Mouse (Mus musculus) heart, adult 11 months (tissue): ENCODE data around the gene Angel2.

Experiments used
- DNase-seq: peaks from one replicate; pipeline ENCODE4 v3.0.0; 2022

The Angel2 gene

GRCm38 (mm10) chr1:190930181-190930580, 5.3 kb downstream of the Angel2 start:
- peak; percentile 83 for DNase-seq

GRCm38 (mm10) chr1:190939803-190940202, 14.9 kb downstream of the Angel2 start:
- no peak for DNase-seq

- peak; percentile 93 for DNase-seq
Observed at GRCm38 (mm10) chr1:190944109-190944760, 19.3 kb downstream of the Angel2 start.

GRCm38 (mm10) chr1:190947986-190948385, 23.1 kb downstream of the Angel2 start:
- DNase-seq: no peak

- no peak for DNase-seq
Observed at GRCm38 (mm10) chr1:190948439-190948838, 23.5 kb downstream of the Angel2 start.

GRCm38 (mm10) chr1:190948846-190949245, 23.9 kb downstream of the Angel2 start:
- DNase-seq: no peak

- no peak for DNase-seq
Observed at GRCm38 (mm10) chr1:190951014-190951413, 26.1 kb downstream of the Angel2 start.

GRCm38 (mm10) chr1:190953009-190953408, 28.1 kb downstream of the Angel2 start:
- DNase-seq: no peak

DNA sequence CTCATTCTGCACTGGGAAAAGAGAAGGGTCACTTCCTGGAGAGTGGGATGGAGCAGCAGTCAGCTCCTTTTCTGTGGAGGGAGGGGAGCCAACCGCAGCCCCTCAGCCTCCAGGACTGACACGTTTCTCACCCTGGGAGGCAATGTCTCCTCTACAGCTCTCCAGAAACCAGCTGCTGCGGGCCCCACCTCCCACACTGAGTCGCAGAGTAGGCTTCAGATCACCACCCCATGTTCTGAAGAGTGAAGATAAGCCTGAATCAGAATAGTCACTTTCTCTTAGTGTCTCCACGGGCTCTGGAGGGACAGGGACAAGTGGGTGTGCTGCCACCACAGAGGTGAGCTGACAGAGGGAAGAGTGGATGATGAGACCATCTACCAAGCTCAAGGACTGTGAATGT, 33.9 kb downstream of the Angel2 start:
- DNase-seq: no peak

GRCm38 (mm10) chr1:190962760-190963159, 37.8 kb downstream of the Angel2 start:
- DNase-seq: no peak

- no peak for DNase-seq
Observed at GRCm38 (mm10) chr1:190964992-190965780, 40.3 kb downstream of the Angel2 start.

DNA sequence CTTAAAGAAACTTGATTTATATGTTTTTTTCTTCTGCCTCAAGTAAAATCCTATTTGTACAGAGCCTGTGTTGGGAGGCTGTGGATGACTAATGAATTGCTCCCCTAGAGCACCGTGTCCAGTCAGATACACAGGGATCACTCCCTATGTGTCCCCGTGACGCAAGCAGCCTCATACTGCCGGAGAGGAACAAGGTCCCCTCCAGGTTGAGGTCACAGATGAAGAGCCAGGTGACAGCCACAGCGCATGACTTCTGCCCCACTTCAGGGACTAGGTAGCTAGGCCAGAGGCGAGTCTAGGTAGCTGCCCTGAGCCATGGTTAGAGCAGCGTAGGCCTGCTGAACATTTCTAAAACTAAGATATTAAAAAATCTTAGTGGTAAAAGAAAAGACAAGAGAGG, 43.1 kb downstream of the Angel2 start:
- no peak for DNase-seq

- peak; percentile 93 for DNase-seq
Observed at GRCm38 (mm10) chr1:190971708-190972610, 47.0 kb downstream of the Angel2 start.

- DNase-seq: peak; percentile 97
Observed at GRCm38 (mm10) chr1:190972612-190973192, 47.8 kb downstream of the Angel2 start.

DNA sequence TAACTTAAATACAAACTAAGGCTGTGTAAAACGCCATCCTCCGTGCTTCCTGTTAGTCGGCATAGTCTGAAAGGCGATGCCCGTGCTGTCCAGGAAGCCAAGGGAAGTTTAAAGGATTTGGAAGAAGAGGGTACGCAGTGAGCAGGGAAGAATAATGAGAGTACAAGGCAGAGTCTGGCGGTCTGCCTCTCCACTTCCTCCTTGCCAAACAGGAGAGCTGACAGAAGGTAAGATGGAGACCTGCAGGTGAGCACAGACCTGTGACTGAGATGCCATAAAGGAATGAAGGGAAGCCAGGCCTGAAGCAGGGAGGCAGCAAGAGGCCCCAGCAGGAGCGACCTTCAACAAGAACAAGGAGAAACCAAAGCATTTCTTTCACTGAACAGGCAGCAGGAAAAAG, 49.3 kb downstream of the Angel2 start:
- no peak for DNase-seq

DNA sequence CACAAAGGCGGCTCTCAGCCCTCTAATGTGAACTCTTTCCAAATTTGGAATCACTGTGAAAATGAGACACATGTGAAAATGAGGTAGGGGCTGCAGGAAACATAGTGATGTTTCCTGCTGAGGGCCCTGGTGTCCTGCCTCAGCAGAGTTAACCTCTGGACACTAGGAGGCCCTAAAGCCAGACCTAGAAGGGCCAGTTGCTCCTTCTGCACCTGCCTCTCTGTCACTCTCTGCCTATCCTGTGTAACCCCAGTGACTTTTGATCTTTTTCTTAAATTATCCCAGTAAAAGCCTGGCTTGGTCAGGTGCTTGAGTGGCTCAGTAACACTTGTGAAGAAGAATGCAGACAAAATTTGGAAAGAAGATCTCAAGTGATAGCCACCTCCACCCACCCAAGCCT, 49.9 kb downstream of the Angel2 start:
- DNase-seq: no peak

GRCm38 (mm10) chr1:190976887-190977573, 52.1 kb downstream of the Angel2 start:
- DNase-seq: no peak

GRCm38 (mm10) chr1:190978001-190978400, 53.1 kb downstream of the Angel2 start:
- DNase-seq: no peak

DNA sequence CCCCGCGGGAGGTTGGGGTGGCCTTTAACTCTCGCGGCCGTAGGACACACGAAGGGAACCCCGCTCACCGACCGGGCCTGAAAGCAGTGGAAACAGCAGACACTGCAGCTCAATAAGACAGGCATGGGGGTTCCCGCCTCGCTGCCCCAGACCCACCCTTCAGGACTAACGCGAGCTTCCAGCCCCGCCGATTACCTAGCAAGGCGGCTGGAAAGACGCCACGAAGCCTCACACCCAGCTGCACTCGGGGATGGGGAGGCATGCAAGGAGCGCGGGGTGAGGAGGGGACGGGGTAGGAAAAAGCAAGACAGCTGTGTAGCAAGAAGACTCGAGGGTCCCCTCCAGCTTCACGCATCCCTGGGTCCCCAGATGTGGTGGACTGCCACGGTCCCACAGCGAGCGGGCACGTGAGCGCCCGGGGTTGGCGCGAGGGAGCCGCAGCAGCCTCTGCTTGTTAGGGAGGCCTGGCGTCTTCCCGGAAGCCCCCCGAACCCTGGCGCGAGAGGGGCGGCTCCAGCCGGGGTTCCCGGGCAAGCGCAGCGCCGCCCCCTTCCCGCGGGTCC, 53.7 kb downstream of the Angel2 start:
- DNase-seq: no peak

- DNase-seq: peak; percentile 99
Observed at GRCm38 (mm10) chr1:190979100-190979563, 54.2 kb downstream of the Angel2 start, which contains the start of gene Vash2. Vash2 (minus strand) TSS chr1:190979296.

DNA sequence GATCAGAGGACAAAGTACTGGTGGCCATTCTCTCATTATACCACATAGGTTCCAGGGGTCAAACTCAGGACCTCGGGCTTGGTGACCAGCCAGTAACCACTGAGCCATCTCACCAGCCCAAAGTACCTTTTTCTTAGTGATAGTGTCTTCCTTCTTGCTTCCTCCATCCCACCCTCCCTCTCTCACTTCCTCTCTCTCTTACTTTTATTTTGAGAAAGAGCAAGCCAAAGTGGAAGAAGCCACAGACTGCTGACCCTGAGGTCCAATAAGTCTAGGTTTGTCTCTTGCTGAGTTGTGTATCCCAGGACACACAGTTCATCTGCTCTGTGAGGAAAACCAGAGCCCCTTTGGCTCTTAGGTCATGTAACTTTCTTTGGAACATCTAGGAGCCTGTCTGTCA, 55.6 kb downstream of the Angel2 start:
- no peak for DNase-seq

- no peak for DNase-seq
Observed at GRCm38 (mm10) chr1:190981412-190981811, 56.5 kb downstream of the Angel2 start.
